Mouse (Mus musculus) liver, embryonic 14.5 days (tissue): ENCODE measurements around the gene Rps27l.

Experiments
- CTCF ChIP-seq: IDR thresholded peaks from 2 replicates; pipeline ENCODE4 v1.5.1; 2016; ENCODE audit warnings: antibody characterized with exemption, low read depth, control low read depth
- EP300 ChIP-seq: IDR thresholded peaks from 2 replicates; pipeline ENCODE4 v1.6.1; 2016; ENCODE audit warnings: antibody characterized with exemption, low read depth

- no peak for TF ChIP-seq CTCF
- TF ChIP-seq EP300 = no peak
These were observed 18.0 kb upstream of the Rps27l start for GRCm38 (mm10) chr9:66927696-66928402.
